8 mouse cellular contexts compared by ENCODE assay signal in the genomic region with DNA sequence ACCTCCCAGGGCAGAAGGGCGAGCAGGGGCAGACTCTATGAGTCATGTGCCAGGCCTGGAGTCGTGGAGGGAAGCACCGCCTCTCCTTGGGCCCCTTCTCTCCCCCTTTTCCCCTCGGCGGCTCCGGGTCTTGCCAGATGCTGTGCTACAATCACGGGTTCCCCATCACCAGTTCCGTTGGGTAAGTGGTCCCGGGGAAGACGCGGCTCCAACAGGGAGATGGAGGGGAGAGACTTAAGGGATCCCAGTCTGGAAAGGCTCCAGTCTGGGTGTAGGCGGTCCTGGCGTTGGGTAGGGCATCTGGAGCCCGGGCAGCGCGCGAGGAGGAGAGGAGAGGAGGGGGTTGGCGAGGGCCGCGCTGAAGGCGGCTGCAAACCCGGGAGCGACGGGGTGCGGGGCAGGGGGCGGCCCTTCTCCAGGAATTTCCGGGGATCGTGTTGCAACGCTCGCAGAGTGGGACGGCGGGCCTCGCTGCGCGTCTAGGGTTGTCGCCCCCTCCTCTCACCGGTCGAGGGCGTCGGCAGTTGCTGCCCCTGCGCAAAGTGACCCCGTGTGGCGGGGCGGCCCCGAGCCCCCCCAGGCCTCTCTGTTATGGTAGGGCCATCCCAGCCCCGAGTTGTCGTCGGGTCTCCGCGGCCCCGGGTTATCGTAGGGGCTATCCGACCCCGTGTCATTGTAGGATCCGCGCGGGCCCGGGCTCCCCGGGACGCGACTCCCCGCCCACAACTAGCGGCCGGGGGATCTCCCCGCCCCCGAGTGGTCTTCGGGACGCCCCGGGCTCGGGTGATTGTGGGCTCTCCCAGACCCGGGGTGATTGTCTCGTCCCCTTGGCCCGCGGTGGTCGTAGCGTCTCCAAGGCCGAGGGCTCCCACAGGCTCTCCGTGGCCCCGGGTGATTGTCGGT. TPM values are rescaled to one million over a fixed set of nuclear protein-coding genes. Genes with fewer than 3 reads are reported as not detected.
DNase-seq lines count a peak whose midpoint lies in the region; ATAC-seq lines count a peak whose summit lies in the region.

A gene (plus strand): TSS at position 100 of the 903 bp plus-strand sequence.

- H3K9ac ChIP-seq in forebrain, embryonic 14.5 days (ENCODE audit: low read length) = peak within 1 kb of the TSS; percentile 93
- peak within 1 kb of the TSS; percentile 82 for H3K9ac ChIP-seq in heart, embryonic 16.5 days (ENCODE audit: low read length)
- peak within 1 kb of the TSS; percentile 65 for H3K9ac ChIP-seq in liver, embryonic 13.5 days
- peak within 1 kb of the TSS; percentile 83 for H3K9ac ChIP-seq in neural tube, embryonic 11.5 days (ENCODE audit: low read length)

- peak; percentile 77 for ATAC-seq in forebrain, embryonic 14.5 days
- ATAC-seq in heart, embryonic 16.5 days (replicated peaks; ENCODE audit: extremely low read depth, insufficient read depth, low FRiP score) = peak; percentile 81
- peak; percentile 32 for ATAC-seq in liver, embryonic 13.5 days (ENCODE audit: low read depth)
- ATAC-seq in neural tube, embryonic 11.5 days (ENCODE audit: insufficient read depth, low FRiP score, low TSS enrichment) = peak; percentile 69

- under 1% methylated on average over 71 of the region's 80 CpGs for WGBS in forebrain, embryonic 14.5 days
- under 1% methylated on average over 76 of the region's 80 CpGs for WGBS in heart, embryonic 16.5 days
- WGBS in liver, embryonic 13.5 days (ENCODE audit: insufficient replicate concordance) = 1% methylated on average over 78 of the region's 80 CpGs
- under 1% methylated on average over 47 of the region's 80 CpGs for WGBS in neural tube, embryonic 11.5 days

- no peaks in the 10 kb centered on the region for H3K9me3 ChIP-seq in forebrain, embryonic 14.5 days (replicated peaks; ENCODE audit: control insufficient read depth, low read length)
- no peaks in the 10 kb centered on the region for H3K9me3 ChIP-seq in heart, embryonic 16.5 days (replicated peaks; ENCODE audit: control insufficient read depth, low read length)
- no peaks in the 10 kb centered on the region for H3K9me3 ChIP-seq in liver, embryonic 13.5 days (replicated peaks)
- no peaks in the 10 kb centered on the region for H3K9me3 ChIP-seq in neural tube, embryonic 11.5 days (ENCODE audit: control insufficient read depth, low read length)

- peak; percentile 87 for DNase-seq in 3T3-L1 (ENCODE audit: low read depth, low spot score)
- DNase-seq in adrenal gland, adult (ENCODE audit: inconsistent age in 2 of 2, low spot score in 1 of 2) = peak; percentile 83 to 93
- DNase-seq in forebrain, embryonic 14.5 days (ENCODE audit: low spot score) = peak; percentile 85
- DNase-seq in kidney, postnatal 10 days = peak; percentile 92
- no peak for DNase-seq in liver, embryonic 13.5 days
- peak; percentile 88 for DNase-seq in neural tube, embryonic 11.5 days (ENCODE audit: low spot score)
- peak; percentile 81 for DNase-seq in urinary bladder, postnatal 14 days (ENCODE audit: low spot score)

- peaks cover 29% of the 10 kb centered on the region for H3K36me3 ChIP-seq in forebrain, embryonic 14.5 days (ENCODE audit: control insufficient read depth, insufficient read depth, low read length)
- H3K36me3 ChIP-seq in heart, embryonic 16.5 days (ENCODE audit: control insufficient read depth, insufficient read depth) = peaks cover 16% of the 10 kb centered on the region
- peaks cover 4% of the 10 kb centered on the region; the same call in 1 of the 2 replicates for H3K36me3 ChIP-seq in liver, embryonic 13.5 days
- peaks cover 8% of the 10 kb centered on the region for H3K36me3 ChIP-seq in neural tube, embryonic 11.5 days (ENCODE audit: control insufficient read depth, insufficient read depth, low read length)

- peaks cover 11% of the 10 kb centered on the region; the same call in 1 of the 2 replicates for H3K4me1 ChIP-seq in forebrain, embryonic 14.5 days (ENCODE audit: control insufficient read depth, insufficient read depth, low read length)
- H3K4me1 ChIP-seq in heart, embryonic 16.5 days (ENCODE audit: control insufficient read depth, insufficient read depth, low read length) = peaks cover 21% of the 10 kb centered on the region
- H3K4me1 ChIP-seq in liver, embryonic 13.5 days (replicated peaks) = peaks cover 26% of the 10 kb centered on the region
- H3K4me1 ChIP-seq in neural tube, embryonic 11.5 days (ENCODE audit: control insufficient read depth, insufficient read depth, low read length) = peaks cover 7% of the 10 kb centered on the region; the same call in 1 of the 2 replicates

- peak within 1 kb of the TSS; percentile 65 for H3K4me2 ChIP-seq in forebrain, embryonic 14.5 days (ENCODE audit: low read length)
- H3K4me2 ChIP-seq in heart, embryonic 16.5 days (ENCODE audit: low read depth, low read length) = peak within 1 kb of the TSS; percentile 79
- peak within 1 kb of the TSS; percentile 61 for H3K4me2 ChIP-seq in liver, embryonic 13.5 days
- H3K4me2 ChIP-seq in neural tube, embryonic 11.5 days (ENCODE audit: low read depth) = peak within 1 kb of the TSS; percentile 52

- H3K27ac ChIP-seq in forebrain, embryonic 14.5 days (ENCODE audit: low read depth, low read length) = peak within 1 kb of the TSS; percentile 95
- peak within 1 kb of the TSS; percentile 90 for H3K27ac ChIP-seq in heart, embryonic 16.5 days (ENCODE audit: low read length)
- peak within 1 kb of the TSS; percentile 69 for H3K27ac ChIP-seq in liver, embryonic 13.5 days
- H3K27ac ChIP-seq in neural tube, embryonic 11.5 days (ENCODE audit: low read depth, low read length) = peak within 1 kb of the TSS; percentile 92

- no peaks in the 10 kb centered on the region for H3K27me3 ChIP-seq in forebrain, embryonic 14.5 days (replicated peaks; ENCODE audit: control insufficient read depth, insufficient read depth, low read length)
- no peaks in the 10 kb centered on the region for H3K27me3 ChIP-seq in heart, embryonic 16.5 days (ENCODE audit: control insufficient read depth, insufficient read depth, low read length)
- H3K27me3 ChIP-seq in liver, embryonic 13.5 days = peaks cover 72% of the 10 kb centered on the region
- H3K27me3 ChIP-seq in neural tube, embryonic 11.5 days (ENCODE audit: control insufficient read depth, insufficient read depth, low read length) = no peaks in the 10 kb centered on the region

- H3K4me3 ChIP-seq in forebrain, embryonic 14.5 days (ENCODE audit: low read depth, low read length) = peak within 1 kb of the TSS; percentile 70
- H3K4me3 ChIP-seq in heart, embryonic 16.5 days (ENCODE audit: low read length) = peak within 1 kb of the TSS; percentile 64
- peak within 1 kb of the TSS; percentile 58 for H3K4me3 ChIP-seq in liver, embryonic 13.5 days (replicated peaks)
- H3K4me3 ChIP-seq in neural tube, embryonic 11.5 days (ENCODE audit: low read depth, low read length) = peak within 1 kb of the TSS; percentile 65

RNA-seq across cellular contexts. Expression of the gene that starts here (rescaled TPM):
- polyA plus RNA-seq in forebrain, embryonic 14.5 days (2014; fragmentation: Nextera tagmentation; extraction: Ambion mirVana) = 48.1 and 48.2 TPM in 2 replicates
- 51.5 and 60.8 TPM in 2 replicates for polyA plus RNA-seq in heart, embryonic 16.5 days (2015; fragmentation: Nextera tagmentation; extraction: Ambion mirVana)
- 13.5 and 15.6 TPM in 2 replicates for polyA plus RNA-seq in liver, embryonic 13.5 days (2015; fragmentation: Nextera tagmentation; extraction: Ambion mirVana)
- 75.3 and 82.7 TPM in 2 replicates for polyA plus RNA-seq in neural tube, embryonic 11.5 days (2014; fragmentation: Nextera tagmentation; extraction: Ambion mirVana)
